In genomic region chr6:83443441-83444340, GRCm38 (mm10) we compare ENCODE assay signal across 8 mouse cellular contexts. TPM values are rescaled to one million over a fixed set of nuclear protein-coding genes. Genes with fewer than 3 reads are reported as not detected.
DNase-seq lines count a peak whose midpoint lies in the region; ATAC-seq and TF ChIP-seq lines count a peak whose summit lies in the region.

No protein-coding gene starts in this region.

- H3K27ac ChIP-seq in embryonic fibroblast, embryonic 13.5 days (ENCODE audit: insufficient read depth, low read length) = peak overlapping the region; percentile 44
- H3K27ac ChIP-seq in heart, embryonic 16.5 days (ENCODE audit: low read length) = peak overlapping the region; percentile 88
- no peak overlapping the region; the same call in 1 of the 2 replicates for H3K27ac ChIP-seq in liver, embryonic 14.5 days
- H3K27ac ChIP-seq in neural tube, embryonic 15.5 days (replicated peaks) = peak overlapping the region; percentile 98

- peak overlapping the region; percentile 53 for H3K4me2 ChIP-seq in heart, embryonic 16.5 days (ENCODE audit: low read depth, low read length)
- peak overlapping the region; percentile 84 for H3K4me2 ChIP-seq in liver, embryonic 14.5 days (ENCODE audit: low read depth)
- H3K4me2 ChIP-seq in neural tube, embryonic 15.5 days = peak overlapping the region; percentile 70

- H3K36me3 ChIP-seq in heart, embryonic 16.5 days (ENCODE audit: control insufficient read depth, insufficient read depth) = no peaks in the 10 kb centered on the region
- H3K36me3 ChIP-seq in liver, embryonic 14.5 days (replicated peaks; ENCODE audit: control insufficient read depth, insufficient read depth, low read depth) = no peaks in the 10 kb centered on the region
- 0 out of 2 replicates have a peak, but pooled peaks cover 8% of the 10 kb centered on the region for H3K36me3 ChIP-seq in neural tube, embryonic 15.5 days

- 5% methylated on average over 13 of the region's 13 CpGs for WGBS in heart, embryonic 16.5 days
- WGBS in liver, embryonic 14.5 days (ENCODE audit: insufficient replicate concordance) = 26% methylated on average over 13 of the region's 13 CpGs
- 6% methylated on average over 13 of the region's 13 CpGs for WGBS in neural tube, embryonic 15.5 days

- no peaks in the 10 kb centered on the region for H3K9me3 ChIP-seq in heart, embryonic 16.5 days (replicated peaks; ENCODE audit: control insufficient read depth, low read length)
- no peaks in the 10 kb centered on the region for H3K9me3 ChIP-seq in liver, embryonic 14.5 days (ENCODE audit: control insufficient read depth, low read length)
- H3K9me3 ChIP-seq in neural tube, embryonic 15.5 days (replicated peaks) = no peaks in the 10 kb centered on the region

- peak; percentile 64 for ATAC-seq in heart, embryonic 16.5 days (replicated peaks; ENCODE audit: extremely low read depth, insufficient read depth, low FRiP score)
- no peak for ATAC-seq in liver, embryonic 14.5 days (ENCODE audit: insufficient read depth)
- peak; percentile 3; the same call in 1 of the 2 replicates for ATAC-seq in neural tube, embryonic 15.5 days (ENCODE audit: low FRiP score)

- no peak for TF ChIP-seq EP300 in liver, embryonic 14.5 days (IDR thresholded peaks at IDR 0.05; ENCODE audit: low read depth)

- peak; percentile 33 to 74 for DNase-seq in frontal cortex, adult 2 months (ENCODE audit: extremely low spot score in 1 of 2, low spot score in 1 of 2)
- DNase-seq in frontal cortex, postnatal 25 days (ENCODE audit: low spot score in 2 of 2) = no peak
- peak; percentile 93 for DNase-seq in kidney, postnatal 14 days
- no peak for DNase-seq in liver, embryonic 14.5 days (ENCODE audit: low read depth in 3 of 3, low spot score in 3 of 3)
- no peak for DNase-seq in thymus, postnatal 0 days (ENCODE audit: low spot score)

- no peaks in the 10 kb centered on the region for H3K27me3 ChIP-seq in heart, embryonic 16.5 days (ENCODE audit: control insufficient read depth, insufficient read depth, low read length)
- H3K27me3 ChIP-seq in liver, embryonic 14.5 days (ENCODE audit: control insufficient read depth, insufficient read depth, low read length) = no peaks in the 10 kb centered on the region
- H3K27me3 ChIP-seq in neural tube, embryonic 15.5 days (replicated peaks) = no peaks in the 10 kb centered on the region

- TF ChIP-seq POLR2A in embryonic fibroblast, embryonic 13.5 days (IDR thresholded peaks at IDR 0.05; ENCODE audit: low read depth, low read length) = no peak

- H3K9ac ChIP-seq in heart, embryonic 16.5 days (ENCODE audit: low read length) = peak overlapping the region; percentile 39
- H3K9ac ChIP-seq in liver, embryonic 14.5 days (replicated peaks) = 0 out of 2 replicates have a peak overlapping the region, but pooled peaks have one; percentile 31
- 0 out of 2 replicates have a peak overlapping the region, but pooled peaks have one; percentile 11 for H3K9ac ChIP-seq in neural tube, embryonic 15.5 days (replicated peaks)

- no peak for TF ChIP-seq CTCF in embryonic fibroblast, embryonic 13.5 days (IDR thresholded peaks at IDR 0.05; ENCODE audit: borderline replicate concordance, insufficient read depth, low read length)
- TF ChIP-seq CTCF in liver, embryonic 14.5 days (IDR thresholded peaks at IDR 0.05; ENCODE audit: low read depth) = no peak

- peaks cover 17% of the 10 kb centered on the region for H3K4me1 ChIP-seq in embryonic fibroblast, embryonic 13.5 days (ENCODE audit: control insufficient read depth, insufficient read depth, low read length)
- H3K4me1 ChIP-seq in heart, embryonic 16.5 days (ENCODE audit: control insufficient read depth, insufficient read depth, low read length) = peaks cover 66% of the 10 kb centered on the region
- H3K4me1 ChIP-seq in liver, embryonic 14.5 days (replicated peaks; ENCODE audit: control insufficient read depth in 2 of 2, insufficient read depth in 2 of 2, low read length in 1 of 2) = peaks cover 34 to 53% of the 10 kb centered on the region in 2 experiments
- peaks cover 79% of the 10 kb centered on the region for H3K4me1 ChIP-seq in neural tube, embryonic 15.5 days

- no peak overlapping the region for H3K4me3 ChIP-seq in embryonic fibroblast, embryonic 13.5 days (ENCODE audit: insufficient read depth, low read length)
- H3K4me3 ChIP-seq in heart, embryonic 16.5 days (ENCODE audit: low read length) = 0 out of 2 replicates have a peak overlapping the region, but pooled peaks have one; percentile 5
- H3K4me3 ChIP-seq in liver, embryonic 14.5 days (ENCODE audit: insufficient read depth in 1 of 2, low read depth in 2 of 2, low read length in 2 of 2) = no peak overlapping the region
- no peak overlapping the region for H3K4me3 ChIP-seq in neural tube, embryonic 15.5 days (replicated peaks)

RNA-seq across cellular contexts. Expression of gene Tet3, which starts 15.2 kb away (rescaled TPM):
- polyA plus RNA-seq in frontal cortex, adult 2 months (2012; rRNA removed) = 18.9 and 19.6 TPM in 2 replicates
- 13.8 and 18.6 TPM in 2 replicates for polyA plus RNA-seq in embryonic fibroblast, embryonic 13.5 days (2011; ENCODE audit: insufficient read length, low read depth, missing spikeins)
- polyA plus RNA-seq in heart, embryonic 16.5 days (2015; fragmentation: Nextera tagmentation; extraction: Ambion mirVana) = 29.0 and 29.3 TPM in 2 replicates
- 3.0 and 3.1 TPM in 2 replicates for polyA plus RNA-seq in liver, embryonic 14.5 days (2012; rRNA removed)
- 7.7 and 8.3 TPM in 2 replicates for polyA plus RNA-seq in liver, embryonic 14.5 days (2014; fragmentation: Nextera tagmentation; extraction: Ambion mirVana)
- 57.9 and 58.9 TPM in 2 replicates for polyA plus RNA-seq in neural tube, embryonic 15.5 days (2015; fragmentation: Nextera tagmentation; extraction: Ambion mirVana)
- polyA plus RNA-seq in thymus, postnatal 0 days (2015; fragmentation: Nextera tagmentation; extraction: Ambion mirVana) = 19.7 and 24.1 TPM in 2 replicates

Comparison
In these comparisons a context has a peak if more than half of its experiments do, and no peak if none do; other contexts are left out.
1. DNase-seq: peak in frontal cortex, adult 2 months (2 of 2) and kidney, postnatal 14 days (single experiment); none in frontal cortex, postnatal 25 days (0 of 2), liver, embryonic 14.5 days (0 of 3) and thymus, postnatal 0 days (single experiment).
2. Peak in every context shown above with its lines, with median percentiles within 50 percentile points of each other: H3K4me2 ChIP-seq and H3K9ac ChIP-seq.